Mouse (Mus musculus) macrophage (primary cell): Measurements from ENCODE around the gene Abcc3. TPM values are rescaled to one million over a fixed set of nuclear protein-coding genes. Genes with fewer than 3 reads are reported as not detected.
A peak's percentile ranks its signal among the peaks of the same experiment; 100 is the strongest.

Experiments
- H3K27ac ChIP-seq: fragments of 350-480 bp; formaldehyde crosslinking; 2 replicates; pipeline ENCODE4 v1.9.0; 2021
- H3K36me3 ChIP-seq: fragments of 350-480 bp; formaldehyde crosslinking; 2 replicates; pipeline ENCODE4 v1.9.0; 2021; ENCODE audit errors: inconsistent target
- H3K4me3 ChIP-seq: fragments of 350-480 bp; formaldehyde crosslinking; 2 replicates; pipeline ENCODE4 v1.9.0; 2021; ENCODE audit errors: inconsistent target
- H3K79me2 ChIP-seq: fragments of 350-480 bp; formaldehyde crosslinking; 2 replicates; pipeline ENCODE4 v1.9.0; 2021; ENCODE audit errors: inconsistent target
- WGBS: methylation state at CpG from one replicate; pipeline ENCODE4 v1.1.7; 2026; ENCODE audit warnings: inconsistent platforms; ENCODE audit not compliant: missing documents; 5-methylcytosine and 5-hydroxymethylcytosine counted together
- polyA plus RNA-seq: library from polyadenylated mRNA; stranded (reverse); fragments of 250-400 nt; gene quantifications from 3 replicates; pipeline ENCODE4 v1.2.4, GENCODE M21; 2018; ENCODE audit warnings: inconsistent platforms

The Abcc3 gene
- polyA plus RNA-seq, 1 experiment from 2014 or later, result 91.2 TPM

GRCm38 (mm10) chr11:94336551-94336950 lies 56.2 kb downstream of the Abcc3 start:
- peaks cover 57% of the 10 kb centered on the region for H3K36me3 ChIP-seq
- H3K4me3 ChIP-seq, result no peak overlapping the region
- peaks cover 23% of the 10 kb centered on the region for H3K79me2 ChIP-seq
- H3K27ac ChIP-seq, result no peak overlapping the region

- Histone ChIP-seq H3K4me3 (no peak overlapping the region), H3K27ac (no peak overlapping the region), H3K79me2 (peaks cover 44% of the 10 kb centered on the region), H3K36me3 (peaks cover 44% of the 10 kb centered on the region)
- WGBS, result 96% methylated on average over 8 of the region's 8 CpGs
These were observed 58.3 kb downstream of the Abcc3 start for GRCm38 (mm10) chr11:94334386-94334968.

GRCm38 (mm10) chr11:94332726-94333125 lies 60.1 kb downstream of the Abcc3 start:
- H3K36me3 ChIP-seq, result peaks cover 26% of the 10 kb centered on the region
- H3K79me2 ChIP-seq, result peaks cover 54% of the 10 kb centered on the region
- H3K27ac ChIP-seq, result no peak overlapping the region
- H3K4me3 ChIP-seq, result no peak overlapping the region
- WGBS, result 98% methylated on average over 6 of the region's 6 CpGs

GRCm38 (mm10) chr11:94330211-94330610 lies 62.6 kb downstream of the Abcc3 start:
- peaks cover 10% of the 10 kb centered on the region; the same call in 1 of the 2 replicates for H3K36me3 ChIP-seq
- H3K79me2 ChIP-seq, result peaks cover 54% of the 10 kb centered on the region
- H3K4me3 ChIP-seq, result no peak overlapping the region
- no peak overlapping the region for H3K27ac ChIP-seq
- 98% methylated on average over 3 of the region's 3 CpGs for WGBS

- Histone ChIP-seq H3K36me3 (peaks cover 2% of the 10 kb centered on the region; the same call in 1 of the 2 replicates), H3K4me3 (no peak overlapping the region), H3K27ac (no peak overlapping the region), H3K79me2 (peaks cover 54% of the 10 kb centered on the region)
- 77% methylated on average over 4 of the region's 4 CpGs for WGBS
These were observed 63.4 kb downstream of the Abcc3 start for GRCm38 (mm10) chr11:94329270-94329891.

- 0% methylated on average over 10 of the region's 10 CpGs for WGBS
- Histone ChIP-seq H3K79me2 (peaks cover 51% of the 10 kb centered on the region), H3K27ac (peak overlapping the region; percentile 33), H3K36me3 (no peaks in the 10 kb centered on the region), H3K4me3 (peak overlapping the region; percentile 35)
These were observed 64.2 kb downstream of the Abcc3 start for GRCm38 (mm10) chr11:94328644-94329025.

- Histone ChIP-seq H3K79me2 (peaks cover 45% of the 10 kb centered on the region), H3K4me3 (peak within 1 kb of the TSS; percentile 46), H3K36me3 (no peaks in the 10 kb centered on the region), H3K27ac (peak within 1 kb of the TSS; percentile 88)
- WGBS, result under 1% methylated on average over 62 of the region's 78 CpGs
These were observed 64.8 kb downstream of the Abcc3 start, which contains the start of gene Ankrd40 for GRCm38 (mm10) chr11:94327693-94328643. TSS of gene Ankrd40 (plus strand) at chr11:94328001.

- Histone ChIP-seq H3K4me3 (peak overlapping the region; percentile 46; the same call in 1 of the 2 replicates), H3K36me3 (no peaks in the 10 kb centered on the region), H3K79me2 (peaks cover 35% of the 10 kb centered on the region), H3K27ac (peak overlapping the region; percentile 88)
- 37% methylated on average over 10 of the region's 10 CpGs for WGBS
These were observed 65.8 kb downstream of the Abcc3 start for GRCm38 (mm10) chr11:94326961-94327411.

- 100% methylated on average over 5 of the region's 5 CpGs for WGBS
- H3K4me3 ChIP-seq, result no peak overlapping the region
- no peak overlapping the region for H3K27ac ChIP-seq
- no peaks in the 10 kb centered on the region for H3K36me3 ChIP-seq
- peaks cover 28% of the 10 kb centered on the region for H3K79me2 ChIP-seq
These were observed 68.2 kb downstream of the Abcc3 start for GRCm38 (mm10) chr11:94324618-94325017.

- WGBS, result 90% methylated on average over 5 of the region's 5 CpGs
- no peak overlapping the region for H3K4me3 ChIP-seq
These were observed 69.4 kb downstream of the Abcc3 start for GRCm38 (mm10) chr11:94323271-94323925.

GRCm38 (mm10) chr11:94322636-94323035 lies 70.2 kb downstream of the Abcc3 start:
- Histone ChIP-seq H3K27ac (peak overlapping the region; percentile 78), H3K79me2 (peaks cover 37% of the 10 kb centered on the region), H3K4me3 (peak overlapping the region; percentile 90), H3K36me3 (no peaks in the 10 kb centered on the region)
- 61% methylated on average over 5 of the region's 5 CpGs for WGBS

More at GRCm38 (mm10) chr11:94323271-94323925, 69.4 kb downstream of the Abcc3 start:
- no peaks in the 10 kb centered on the region for H3K36me3 ChIP-seq
- no peak overlapping the region for H3K27ac ChIP-seq
- H3K79me2 ChIP-seq, result peaks cover 30% of the 10 kb centered on the region

GRCm38 (mm10) chr11:94321931-94322400 lies 70.8 kb downstream of the Abcc3 start, which contains the start of gene Luc7l3:
TSS of gene Luc7l3 (minus strand) at chr11:94321988.
- Histone ChIP-seq H3K27ac (peak within 1 kb of the TSS; percentile 78), H3K4me3 (peak within 1 kb of the TSS; percentile 90), H3K36me3 (no peaks in the 10 kb centered on the region), H3K79me2 (peaks cover 44% of the 10 kb centered on the region)
- WGBS, result under 1% methylated on average over 35 of the region's 36 CpGs

- under 1% methylated on average over 61 of the region's 67 CpGs for WGBS
- Histone ChIP-seq H3K27ac (peak overlapping the region; percentile 76), H3K79me2 (peaks cover 51% of the 10 kb centered on the region), H3K36me3 (no peaks in the 10 kb centered on the region), H3K4me3 (peak overlapping the region; percentile 90)
These were observed 71.5 kb downstream of the Abcc3 start for GRCm38 (mm10) chr11:94320969-94321930.
